ENCODE assay signal across 8 mouse cellular contexts in genomic region chr1:191183163-191184065, GRCm38 (mm10). TPM values are rescaled to one million over a fixed set of nuclear protein-coding genes. Genes with fewer than 3 reads are reported as not detected.
A peak's percentile ranks its signal among the peaks of the same experiment; 100 is the strongest.
DNase-seq lines count a peak whose midpoint lies in the region; ATAC-seq and TF ChIP-seq lines count a peak whose summit lies in the region.

No protein-coding gene starts in this region.

- peaks cover 52% of the 10 kb centered on the region for H3K27me3 ChIP-seq in hindbrain, embryonic 16.5 days (replicated peaks; ENCODE audit: control insufficient read depth, insufficient read depth, low read length)

- peak; percentile 83 for ATAC-seq in hindbrain, embryonic 16.5 days

- no peaks in the 10 kb centered on the region for H3K36me3 ChIP-seq in hindbrain, embryonic 16.5 days (ENCODE audit: control insufficient read depth, insufficient read depth, low read length)

- H3K4me3 ChIP-seq in cortical plate, adult 2 months (ENCODE audit: insufficient read depth, low read length): peak overlapping the region; percentile 42
- H3K4me3 ChIP-seq in gastrocnemius, adult 2 months: peak overlapping the region; percentile 97
- H3K4me3 ChIP-seq in hindbrain, embryonic 16.5 days (ENCODE audit: low read length): peak overlapping the region; percentile 55

- intact Hi-C loops in gastrocnemius, adult 2 months (cut with DNase I): loop anchor here (1.0 to 5.0 kb wide), 2 partner anchors 42 to 94 kb away; no protein-coding TSS in a partner anchor

- DNase-seq in adipocyte (ENCODE audit: low spot score): peak; percentile 80
- DNase-seq in gastrocnemius, adult 2 months: peak; percentile 100
- peak; percentile 77 to 82 for DNase-seq in left cerebral cortex, adult 18-20 months (ENCODE audit: low spot score in 2 of 2)
- peak; percentile 99 to 100 for DNase-seq in lung, postnatal 4 days
- peak; percentile 95 for DNase-seq in retina, postnatal 1 day
- DNase-seq in thymus, postnatal 4 days: peak; percentile 50

- H3K4me2 ChIP-seq in hindbrain, embryonic 16.5 days (ENCODE audit: low read length): peak overlapping the region; percentile 100

- 0 out of 2 replicates have a peak overlapping the region, but pooled peaks have one; percentile 67 for H3K27ac ChIP-seq in cortical plate, adult 2 months (ENCODE audit: insufficient read depth, low read length)
- H3K27ac ChIP-seq in gastrocnemius, adult 2 months: peak overlapping the region; percentile 93
- H3K27ac ChIP-seq in hindbrain, embryonic 16.5 days (ENCODE audit: low read depth, low read length): no peak overlapping the region

- H3K4me1 ChIP-seq in cortical plate, adult 2 months (ENCODE audit: control insufficient read depth, insufficient read depth, low read length): no peaks in the 10 kb centered on the region
- peaks cover 31% of the 10 kb centered on the region for H3K4me1 ChIP-seq in hindbrain, embryonic 16.5 days (ENCODE audit: control insufficient read depth, insufficient read depth, low read depth, low read length)

- H3K9me3 ChIP-seq in hindbrain, embryonic 16.5 days (ENCODE audit: control insufficient read depth, low read length): no peaks in the 10 kb centered on the region

- no peak for TF ChIP-seq CTCF in cortical plate, adult 2 months (IDR thresholded peaks at IDR 0.05; ENCODE audit: extremely low read depth, insufficient read depth, low read length)
- TF ChIP-seq CTCF in gastrocnemius, adult 2 months (IDR thresholded peaks at IDR 0.05): no peak

- under 1% methylated on average over 66 of the region's 67 CpGs for WGBS in hindbrain, embryonic 16.5 days

- peak; percentile 79 for TF ChIP-seq POLR2A in cortical plate, adult 2 months (IDR thresholded peaks at IDR 0.05; ENCODE audit: extremely low read depth, insufficient read depth, low read length)

- peak overlapping the region; percentile 52 for H3K9ac ChIP-seq in hindbrain, embryonic 16.5 days (ENCODE audit: low read depth, low read length)

RNA-seq across cellular contexts. Expression of gene Fam71a, which starts 18.8 kb away (rescaled TPM):
- not detected in 2 replicates for polyA plus RNA-seq in cortical plate, adult 2 months (2012; rRNA removed)
- not detected for total RNA-seq in gastrocnemius, adult 2 months (2021)
- not detected in 2 replicates for polyA plus RNA-seq in hindbrain, embryonic 16.5 days (2015; fragmentation: Nextera tagmentation; extraction: Ambion mirVana)
- total RNA-seq in left cerebral cortex, adult 18-20 months (2021): not detected

RNA-seq across cellular contexts. Expression of gene Atf3, which starts 34.4 kb away (rescaled TPM):
- polyA plus RNA-seq in cortical plate, adult 2 months (2012; rRNA removed): 0.72 and 0.73 TPM in 2 replicates
- 1 to 10 TPM; 2.7 to 7.2 TPM for total RNA-seq in gastrocnemius, adult 2 months (2021)
- polyA plus RNA-seq in hindbrain, embryonic 16.5 days (2015; fragmentation: Nextera tagmentation; extraction: Ambion mirVana): 1.7 and 2.1 TPM in 2 replicates
- 1 to 10 TPM in 1 of 2 experiments, under 1 TPM in 1; 0.91 to 3.1 TPM for total RNA-seq in left cerebral cortex, adult 18-20 months (2021)

Comparison
In these comparisons a context has a peak if more than half of its experiments do, and no peak if none do; other contexts are left out.
1. DNase-seq: peak in every context shown above with its lines; median percentile 100 in gastrocnemius, adult 2 months; 100 in lung, postnatal 4 days; 95 in retina, postnatal 1 day; 80 in adipocyte; 80 in left cerebral cortex, adult 18-20 months; 50 in thymus, postnatal 4 days.
2. H3K4me3 ChIP-seq: peak in every context shown above with its lines; median percentile 97 in gastrocnemius, adult 2 months; 55 in hindbrain, embryonic 16.5 days; 42 in cortical plate, adult 2 months.